Mouse (Mus musculus): ENCODE measurements around the gene Anpep. TPM values are rescaled to one million over a fixed set of nuclear protein-coding genes. Genes with fewer than 3 reads are reported as not detected.
"Not testable (repeated sequence)": the region's sequence is repeated elsewhere in the genome, so short reads cannot be mapped to it uniquely, and the experiment has no call there.

Gene Anpep
- total RNA-seq, 1 experiment from 2014 or later: not detected

DNA sequence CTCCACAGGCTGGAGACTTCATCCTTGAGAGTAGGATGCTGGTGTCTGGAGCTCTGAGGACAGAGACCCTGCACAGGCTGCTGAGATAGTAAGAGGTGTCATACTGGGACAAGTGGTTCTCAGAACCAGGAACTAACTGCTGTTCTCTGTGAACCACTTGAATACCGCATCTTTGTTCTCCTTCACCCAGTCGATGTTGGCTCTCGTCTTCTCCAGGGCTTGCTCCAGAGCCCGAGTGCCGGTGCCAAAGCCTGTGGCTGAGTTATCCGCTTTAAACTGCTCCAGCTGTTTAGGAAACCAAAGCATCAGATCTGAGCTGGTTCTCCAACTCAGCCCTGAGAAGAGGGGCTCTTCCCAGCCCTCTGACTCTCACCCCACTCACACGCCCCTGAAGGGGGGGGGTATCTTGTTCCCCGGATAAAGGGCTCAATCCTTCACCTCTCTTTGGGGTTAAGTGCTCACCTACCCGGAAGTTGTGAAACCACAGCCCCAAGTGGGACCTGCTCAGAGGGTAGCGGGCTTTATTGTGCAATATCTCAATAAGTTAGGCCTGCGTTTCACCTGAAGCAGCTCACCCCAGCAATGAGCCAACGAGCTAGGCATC lies 38.7 kb downstream of the Anpep start:
- no peak for ATAC-seq (ENCODE audit: extremely low read depth, insufficient number of reproducible peaks, low FRiP score, poor library complexity, severe bottlenecking)

DNA sequence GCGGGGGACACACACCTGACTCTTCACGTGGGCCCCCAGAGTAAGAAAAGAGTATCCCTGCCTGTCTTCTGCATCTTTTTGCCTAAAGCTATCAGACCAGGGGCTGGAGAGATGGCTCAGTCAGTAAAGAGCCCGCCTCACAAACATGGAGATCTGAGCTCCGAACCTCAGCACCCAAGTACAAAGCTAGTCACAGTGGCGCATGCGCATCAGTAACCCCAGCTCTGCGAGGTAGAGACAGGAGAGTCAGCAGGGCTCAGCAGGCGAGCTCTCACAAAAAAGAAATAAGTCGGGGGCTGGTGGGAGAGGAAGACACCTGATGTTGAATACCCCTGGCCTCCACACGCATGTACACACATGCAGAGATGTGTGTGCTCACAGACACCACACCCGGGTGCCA lies 40.9 kb downstream of the Anpep start:
- no peak for ATAC-seq (ENCODE audit: extremely low read depth, insufficient number of reproducible peaks, low FRiP score, poor library complexity, severe bottlenecking)

DNA sequence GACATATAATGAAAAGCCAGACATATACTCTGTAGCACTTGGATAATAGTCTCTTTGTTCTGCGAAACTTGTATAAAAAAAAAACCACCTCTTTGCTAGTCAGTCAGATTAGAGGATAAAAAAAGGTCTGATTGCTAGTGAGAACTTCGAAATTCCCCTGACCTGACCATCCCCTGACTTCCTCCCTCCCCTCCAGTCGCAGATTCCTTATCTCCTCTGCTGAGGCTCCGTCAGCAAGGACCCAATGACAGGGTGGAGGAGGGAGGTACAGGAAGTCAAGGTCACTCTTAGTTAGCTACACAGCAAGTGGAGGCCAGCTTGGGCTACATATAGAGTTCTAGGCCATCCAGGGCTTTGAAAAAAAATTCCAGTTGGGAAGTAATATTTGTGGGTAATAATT lies 41.3 kb downstream of the Anpep start:
- ATAC-seq (ENCODE audit: extremely low read depth, insufficient number of reproducible peaks, low FRiP score, poor library complexity, severe bottlenecking): no peak

DNA sequence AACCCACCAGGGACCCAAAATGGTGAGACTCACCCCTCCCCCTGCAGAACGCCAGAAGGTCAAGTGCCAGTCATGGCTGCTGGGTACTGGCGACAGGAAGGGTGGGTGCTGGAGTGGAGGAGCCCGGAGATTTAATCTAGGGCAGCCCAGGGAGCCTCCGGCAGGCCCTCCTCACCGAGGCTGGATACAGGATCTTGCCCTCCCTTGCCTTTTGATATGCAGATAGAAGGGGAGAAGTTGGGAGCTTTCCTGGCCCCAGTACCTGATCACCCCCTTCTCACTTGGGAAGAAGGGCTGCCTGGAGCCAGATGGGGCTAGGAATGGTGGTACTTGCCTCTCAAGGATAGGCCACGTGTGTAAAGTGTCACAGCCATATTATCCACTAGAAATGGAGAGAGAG lies 42.5 kb downstream of the Anpep start:
- ATAC-seq (ENCODE audit: extremely low read depth, insufficient number of reproducible peaks, low FRiP score, poor library complexity, severe bottlenecking): no peak

DNA sequence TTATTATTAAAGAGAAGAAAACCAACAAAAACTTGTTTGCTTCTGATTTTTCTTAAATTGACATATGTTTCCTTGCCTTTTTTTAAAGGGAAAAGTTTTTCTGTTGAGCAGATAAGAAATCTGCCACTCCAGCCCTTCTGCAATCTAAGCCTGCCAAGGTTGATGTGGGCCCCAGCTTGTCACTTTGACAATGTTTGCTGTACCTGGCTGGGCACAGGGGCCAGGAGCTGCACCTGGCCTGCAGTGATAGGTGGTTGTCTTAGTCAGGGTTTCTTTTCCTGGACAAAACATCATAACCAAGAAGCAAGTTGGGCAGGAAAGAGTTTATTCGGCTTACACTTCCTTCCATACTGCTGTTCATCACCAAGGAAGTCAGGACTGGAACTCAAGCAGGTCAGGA lies 47.5 kb downstream of the Anpep start:
- ATAC-seq (ENCODE audit: extremely low read depth, insufficient number of reproducible peaks, low FRiP score, poor library complexity, severe bottlenecking): no peak

DNA sequence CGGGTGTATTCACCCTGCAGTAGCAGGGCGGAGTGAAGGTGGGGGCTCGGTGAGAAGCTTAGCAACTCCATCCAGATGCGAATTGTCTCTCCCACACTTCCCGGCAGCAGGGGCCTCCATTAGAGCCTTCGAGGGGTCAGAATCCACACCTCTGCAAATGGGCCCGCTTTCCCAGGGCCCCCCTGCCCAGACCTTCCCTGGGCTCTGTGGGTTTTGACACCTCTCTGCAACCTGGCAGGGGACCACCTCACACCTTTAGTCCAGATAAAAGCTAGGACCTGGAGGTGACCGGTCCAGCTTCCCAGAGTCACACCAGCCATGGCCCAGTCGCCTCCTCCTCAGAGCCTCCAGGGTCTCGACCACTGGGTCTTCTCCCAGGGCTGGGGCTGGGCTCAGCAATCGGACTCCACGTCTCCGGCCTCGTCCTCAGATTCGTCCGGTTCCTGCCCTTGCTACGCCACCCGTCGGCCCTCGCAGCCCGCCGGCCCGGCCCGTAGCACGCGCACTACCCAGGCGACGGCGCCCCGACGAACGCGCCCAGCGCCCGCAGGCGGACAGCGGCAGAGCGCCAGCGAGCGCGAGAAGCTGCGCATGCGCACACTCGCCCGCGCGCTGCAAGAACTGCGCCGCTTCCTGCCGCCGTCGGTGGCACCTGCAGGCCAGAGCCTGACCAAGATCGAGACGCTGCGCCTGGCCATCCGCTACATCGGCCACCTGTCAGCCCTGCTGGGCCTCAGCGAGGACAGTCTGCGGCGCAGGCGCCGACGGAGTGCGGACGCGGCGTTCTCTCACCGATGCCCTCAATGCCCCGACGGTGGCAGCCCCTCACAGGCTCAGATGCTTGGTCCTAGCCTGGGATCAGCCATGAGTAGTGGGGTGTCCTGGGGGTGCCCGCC lies 50.0 kb downstream of the Anpep start, which contains the start of gene Mesp2:
TSS of gene Mesp2 (plus strand) at position 117 of the 896 bp plus-strand sequence.
- 0 out of 2 replicates have a peak, but pooled peaks have one; percentile 16 for ATAC-seq (ENCODE audit: extremely low read depth, insufficient number of reproducible peaks, low FRiP score, poor library complexity, severe bottlenecking)

DNA sequence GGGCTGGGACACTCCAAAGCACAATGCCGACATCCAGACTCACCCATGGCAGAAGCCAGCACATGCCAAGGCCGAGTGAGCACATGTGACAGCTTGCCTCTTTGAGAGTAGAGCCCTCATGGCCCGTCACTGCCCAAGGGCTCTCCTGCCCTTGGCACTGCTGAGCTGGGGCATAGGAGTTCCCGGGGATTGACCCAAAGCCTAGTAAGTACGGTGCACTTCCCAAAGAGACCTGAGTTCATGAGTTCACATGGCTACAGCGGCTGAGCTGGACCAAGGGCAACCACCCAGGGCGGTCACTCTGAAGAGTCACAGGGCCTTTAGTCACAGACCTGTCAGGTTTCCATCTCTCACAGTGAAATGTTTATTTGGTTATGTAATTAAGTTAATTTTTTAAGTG lies 52.3 kb downstream of the Anpep start:
- no peak for ATAC-seq (ENCODE audit: extremely low read depth, insufficient number of reproducible peaks, low FRiP score, poor library complexity, severe bottlenecking)

DNA sequence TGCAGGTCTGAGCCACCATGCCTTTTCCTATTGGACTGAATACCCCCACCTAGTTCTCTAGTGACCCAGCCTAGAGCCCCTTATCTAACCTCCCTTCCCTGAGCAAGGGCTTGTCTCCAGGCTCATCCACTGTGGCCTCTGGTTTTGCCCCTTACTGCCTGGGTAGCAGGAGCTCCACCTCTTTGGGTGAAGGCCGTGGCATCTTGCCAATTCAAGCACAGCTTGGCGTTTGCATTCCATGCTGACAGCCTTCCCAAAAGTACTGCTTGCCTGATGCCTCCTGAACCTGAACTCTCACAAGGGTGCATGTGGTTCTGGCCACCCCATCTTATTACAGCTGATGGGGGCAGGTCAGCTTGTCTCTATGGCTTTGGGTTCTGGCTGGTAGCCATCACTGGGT lies 57.0 kb downstream of the Anpep start:
- no peak for ATAC-seq (ENCODE audit: extremely low read depth, insufficient number of reproducible peaks, low FRiP score, poor library complexity, severe bottlenecking)

DNA sequence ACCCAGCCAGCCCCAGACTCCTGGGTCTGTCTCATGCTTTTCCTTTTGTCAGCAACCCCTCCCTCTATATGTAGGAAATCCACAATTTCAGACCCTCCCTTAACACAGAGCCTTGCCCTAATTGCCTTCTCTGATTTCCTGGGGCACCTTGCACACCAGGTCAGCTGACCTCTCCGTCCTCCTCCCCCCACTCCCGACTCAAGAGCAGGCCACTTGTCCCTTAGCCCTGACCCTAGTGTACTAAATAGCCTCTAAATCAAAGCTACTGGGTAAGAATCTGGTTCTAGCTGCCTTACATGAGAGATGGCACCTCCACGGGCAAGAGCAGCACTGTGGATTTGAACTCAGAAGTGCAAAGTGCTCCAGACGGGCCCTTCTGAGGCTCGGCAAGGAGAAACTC lies 58.8 kb downstream of the Anpep start:
- ATAC-seq (ENCODE audit: extremely low read depth, insufficient number of reproducible peaks, low FRiP score, poor library complexity, severe bottlenecking): no peak

DNA sequence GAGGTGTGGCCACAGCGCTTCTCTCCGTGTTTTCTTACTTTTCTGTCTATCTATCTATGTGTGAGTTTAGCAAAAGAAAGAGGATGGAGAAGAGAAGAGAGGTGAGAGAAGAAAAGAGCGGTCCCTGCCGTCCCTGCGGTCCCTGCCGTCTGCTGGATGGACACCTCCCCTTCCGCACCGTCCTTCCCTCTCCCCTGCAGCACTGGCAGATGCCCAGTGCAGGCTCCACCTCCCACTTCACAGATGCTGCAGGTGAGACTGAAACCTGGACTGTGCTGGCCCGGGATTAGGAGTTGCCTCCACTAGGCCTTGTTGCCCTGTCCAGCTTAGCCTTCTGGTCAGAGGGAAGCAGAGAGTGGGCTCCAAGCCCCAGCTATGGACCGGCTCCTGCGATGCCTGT lies 59.5 kb downstream of the Anpep start:
- ATAC-seq (ENCODE audit: extremely low read depth, insufficient number of reproducible peaks, low FRiP score, poor library complexity, severe bottlenecking): no peak

DNA sequence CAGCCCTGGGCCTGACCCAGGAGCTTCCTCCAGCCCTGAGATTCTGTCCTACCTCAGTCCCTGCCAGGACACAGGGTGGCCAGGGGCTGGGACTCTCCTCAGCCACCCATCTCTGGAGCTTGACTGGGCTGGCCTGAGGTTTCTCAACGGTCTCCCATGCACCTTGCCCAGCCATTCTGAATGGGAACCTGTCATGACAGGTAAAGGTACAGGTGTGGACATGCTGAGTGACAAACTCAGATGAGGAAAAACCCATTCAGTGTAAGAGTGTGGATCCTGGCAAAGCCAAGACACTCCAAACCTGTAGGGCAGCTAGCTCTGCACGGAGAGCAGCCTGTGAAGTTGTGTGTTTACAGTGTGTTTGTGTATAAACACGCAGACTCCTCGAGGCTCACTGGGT lies 60.5 kb downstream of the Anpep start:
- ATAC-seq (ENCODE audit: extremely low read depth, insufficient number of reproducible peaks, low FRiP score, poor library complexity, severe bottlenecking): no peak

DNA sequence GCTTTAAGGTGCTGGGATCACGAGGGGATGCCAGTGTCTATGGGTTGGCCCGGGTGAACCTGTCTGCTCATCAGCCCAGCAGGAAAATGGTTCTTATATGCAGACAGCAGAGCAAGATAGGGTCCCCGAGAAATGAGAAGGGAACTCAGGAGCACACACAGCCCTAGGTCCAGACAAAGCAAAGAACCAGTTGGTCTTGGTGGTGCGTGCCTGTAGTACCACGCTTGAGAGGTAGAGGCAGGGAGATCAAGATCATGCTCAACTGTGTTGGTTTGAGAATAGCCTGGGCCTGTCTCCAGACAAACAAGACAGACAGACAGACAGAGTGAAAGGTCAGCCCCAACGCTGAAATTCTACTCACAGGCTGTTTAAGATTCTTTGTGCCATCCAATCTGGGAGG lies 61.4 kb downstream of the Anpep start:
- ATAC-seq (ENCODE audit: extremely low read depth, insufficient number of reproducible peaks, low FRiP score, poor library complexity, severe bottlenecking): no peak

DNA sequence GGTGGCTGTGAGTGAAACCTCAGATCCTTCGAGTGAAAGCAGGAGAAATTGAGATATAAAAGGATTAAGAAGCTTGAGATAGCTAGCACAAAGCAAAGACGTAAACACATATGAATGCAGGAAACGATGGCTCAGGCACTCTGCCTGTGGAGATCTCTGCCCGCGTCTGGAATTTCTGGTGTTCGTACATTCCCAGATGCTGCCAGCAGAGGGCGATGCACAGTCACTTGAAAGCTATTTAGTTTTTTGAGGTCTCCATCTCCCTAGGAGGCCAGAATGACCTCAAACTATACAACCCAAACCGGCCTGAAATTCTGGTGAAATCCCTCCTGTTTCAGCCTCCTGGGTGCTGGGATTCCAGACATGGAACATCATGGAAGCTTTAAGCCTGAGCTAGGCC lies 61.8 kb downstream of the Anpep start:
- ATAC-seq (ENCODE audit: extremely low read depth, insufficient number of reproducible peaks, low FRiP score, poor library complexity, severe bottlenecking): no peak

DNA sequence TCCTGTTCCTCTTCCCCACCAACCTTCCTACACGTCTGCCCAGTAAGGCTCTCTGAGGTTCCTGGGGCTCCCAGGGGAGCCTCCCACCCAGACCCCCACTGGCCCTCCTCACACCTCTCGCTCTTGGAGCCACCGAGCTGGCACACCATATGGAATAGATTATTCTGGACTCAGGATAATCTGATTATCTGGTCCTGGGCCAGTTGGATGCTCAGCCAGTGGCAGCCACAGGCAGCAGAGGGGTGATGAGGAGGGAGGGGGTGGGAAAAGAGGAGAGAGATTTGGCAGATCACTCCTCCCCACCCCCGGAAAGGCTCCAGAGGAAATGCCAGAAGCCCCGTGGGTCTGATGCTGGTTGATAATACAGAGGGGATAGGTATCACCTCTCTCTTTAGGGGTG lies 62.3 kb downstream of the Anpep start:
- no peak for ATAC-seq (ENCODE audit: extremely low read depth, insufficient number of reproducible peaks, low FRiP score, poor library complexity, severe bottlenecking)

DNA sequence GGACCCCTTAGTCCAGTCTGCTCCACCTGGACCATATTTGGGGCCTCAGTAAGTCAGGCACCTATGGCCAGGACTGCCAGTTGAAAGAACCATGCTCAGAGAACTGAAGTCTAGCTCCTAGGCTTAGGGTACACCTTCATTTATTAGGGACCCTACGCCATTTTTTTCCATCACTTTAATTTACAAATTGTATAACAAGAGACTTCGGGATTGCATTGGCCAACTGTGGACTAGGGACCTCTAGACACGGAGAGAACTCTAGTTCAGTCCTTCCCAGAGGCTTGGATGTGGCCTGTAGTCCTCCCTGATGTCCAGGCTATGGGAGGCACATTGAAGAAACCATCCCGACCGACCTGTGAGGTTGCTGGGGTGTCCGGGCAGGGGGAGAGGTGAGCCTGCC lies 67.2 kb downstream of the Anpep start, which contains the start of gene Mesp1:
TSS of gene Mesp1 (minus strand) at position 101 of the 400 bp plus-strand sequence.
- ATAC-seq (ENCODE audit: extremely low read depth, insufficient number of reproducible peaks, low FRiP score, poor library complexity, severe bottlenecking): no peak

DNA sequence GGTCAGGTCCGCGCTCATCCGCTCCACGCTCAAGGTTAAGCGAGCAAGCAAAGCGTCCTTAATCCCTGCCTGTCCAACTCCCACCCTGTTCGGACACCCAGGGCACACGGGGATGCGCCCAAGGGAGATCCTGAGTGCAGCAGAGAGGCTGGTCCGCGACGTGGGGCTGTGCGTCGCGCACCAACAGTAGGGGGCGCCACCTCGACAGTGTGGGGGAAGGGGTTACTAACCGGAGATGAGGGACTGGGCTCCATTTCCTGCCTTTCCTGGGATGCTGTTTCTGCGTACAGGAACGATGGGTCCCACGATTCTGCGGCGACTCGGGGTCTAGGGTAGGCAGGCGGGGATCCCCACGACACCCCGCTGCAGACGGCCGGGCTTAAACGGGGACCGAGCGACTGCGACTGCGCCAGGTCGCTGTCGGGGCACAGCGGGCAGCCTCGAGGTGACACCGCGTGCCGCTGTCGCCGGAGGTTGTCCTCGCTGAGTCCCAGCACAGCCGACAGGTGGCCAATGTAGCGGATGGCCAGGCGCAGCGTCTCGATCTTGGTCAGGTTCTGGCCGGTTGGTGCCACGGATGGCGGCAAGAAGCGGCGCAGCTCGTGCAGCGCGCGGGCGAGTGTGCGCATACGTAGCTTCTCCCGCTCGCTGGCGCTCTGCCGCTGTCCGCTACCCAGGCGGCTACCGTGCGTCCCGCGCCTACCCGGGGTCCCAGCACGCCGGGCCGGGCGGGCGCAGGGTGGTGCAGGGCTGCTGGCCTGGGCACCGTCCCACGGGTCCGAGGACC lies 68.0 kb downstream of the Anpep start:
- ATAC-seq (ENCODE audit: extremely low read depth, insufficient number of reproducible peaks, low FRiP score, poor library complexity, severe bottlenecking): no peak

DNA sequence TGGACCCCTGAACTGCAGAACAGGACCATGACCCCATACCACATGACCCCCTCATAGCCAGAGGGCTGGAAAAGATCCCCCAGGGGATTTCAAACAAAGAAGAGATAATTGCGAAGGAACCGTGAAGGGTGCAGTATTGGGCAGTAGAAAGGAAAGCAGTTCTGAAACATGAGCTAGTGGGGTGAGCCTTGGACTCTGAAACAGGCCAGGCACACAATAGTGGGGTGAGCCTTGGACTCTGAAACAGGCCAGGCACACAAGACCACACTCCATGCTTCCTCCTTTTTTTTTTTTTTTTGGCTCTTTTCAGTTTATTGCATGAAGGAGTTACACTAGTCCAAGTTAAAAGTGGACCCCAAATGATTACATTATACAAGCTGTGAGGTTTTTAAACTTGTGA lies 71.0 kb downstream of the Anpep start:
- ATAC-seq (ENCODE audit: extremely low read depth, insufficient number of reproducible peaks, low FRiP score, poor library complexity, severe bottlenecking): not testable (repeated sequence)

DNA sequence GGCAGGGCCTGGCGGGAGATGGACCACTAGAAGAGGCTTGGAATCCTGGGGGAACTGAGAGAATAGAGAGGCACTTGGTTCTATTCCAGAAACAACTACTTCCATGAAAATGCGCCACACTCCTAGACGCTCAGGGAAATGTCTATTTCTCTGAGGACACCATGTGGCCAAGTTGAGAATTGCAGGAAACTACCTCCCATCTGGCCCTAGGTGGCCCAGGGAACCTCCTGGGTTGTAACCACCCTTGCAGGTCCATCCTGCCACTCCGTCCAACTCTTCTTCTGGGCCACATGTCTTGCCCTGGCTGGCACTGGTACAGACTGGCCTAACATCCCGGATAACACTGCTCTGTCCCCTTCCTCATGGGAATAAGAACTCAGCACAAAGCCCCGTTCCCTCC lies 74.6 kb downstream of the Anpep start:
- ATAC-seq (ENCODE audit: extremely low read depth, insufficient number of reproducible peaks, low FRiP score, poor library complexity, severe bottlenecking): peak; percentile 35; the same call in 1 of the 2 replicates

DNA sequence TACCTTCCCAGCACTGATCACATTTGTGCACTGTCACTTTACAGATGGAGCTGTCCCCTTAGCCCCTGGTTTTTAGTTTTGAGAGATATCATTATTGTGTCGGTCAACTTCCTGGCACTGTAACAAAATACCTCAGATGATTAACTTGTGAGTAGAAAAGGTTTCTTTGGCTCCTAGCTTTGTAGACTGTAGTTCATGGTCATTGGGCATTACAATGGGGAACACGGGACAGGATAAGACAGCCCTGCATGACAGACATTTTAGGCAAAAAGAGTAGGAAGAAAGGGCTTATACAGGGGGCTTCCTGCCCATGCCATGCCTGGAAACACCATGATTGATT lies 78.4 kb downstream of the Anpep start:
- ATAC-seq (ENCODE audit: extremely low read depth, insufficient number of reproducible peaks, low FRiP score, poor library complexity, severe bottlenecking): no peak
